Mouse (Mus musculus): ENCODE data around the gene Swsap1.

DNA sequence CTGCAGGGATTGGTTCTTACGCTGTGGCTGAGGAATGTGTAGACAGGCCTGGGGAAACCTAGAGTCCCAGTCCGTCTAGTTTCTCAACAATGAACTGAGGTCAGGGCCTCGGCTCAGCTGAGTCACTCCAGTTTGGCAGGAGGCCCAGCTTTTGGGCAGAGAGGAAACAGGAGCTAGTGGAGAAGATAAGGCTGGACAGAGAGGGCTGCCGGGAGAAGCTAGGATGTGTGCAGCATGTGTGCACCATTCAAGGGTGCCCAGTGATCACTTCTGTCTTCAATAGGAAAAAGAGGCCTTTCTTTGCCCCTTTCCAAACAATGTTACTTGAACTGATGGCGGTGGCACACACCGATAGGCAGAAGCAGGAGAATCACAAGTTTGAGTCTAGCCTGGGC lies 31.5 kb upstream of the Swsap1 start:
- TF ChIP-seq CTCF (IDR thresholded peaks at IDR 0.05; ENCODE audit: control insufficient read depth, insufficient read depth, low read length) (no peak), POLR2A (IDR thresholded peaks at IDR 0.05; ENCODE audit: borderline replicate concordance, control insufficient read depth, low read depth, low read length) (no peak)

Data from bone marrow, adult 2 months (tissue).